Mouse (Mus musculus) midbrain, embryonic 11.5 days (tissue): ENCODE results near the gene Sphk1. TPM values are rescaled to one million over a fixed set of nuclear protein-coding genes. Genes with fewer than 3 reads are reported as not detected.
A peak's percentile ranks its signal among the peaks of the same experiment; 100 is the strongest.

ENCODE experiments used
- ATAC-seq: fragments of 200-750 bp; cut with Nextera tagmentation; 2 replicates; pipeline ENCODE4 v1.8.0; 2017; ENCODE audit warnings: moderate TSS enrichment, moderate library complexity; ENCODE audit not compliant: low FRiP score
- DNase-seq: peaks from one replicate; pipeline ENCODE4 v3.0.0; 2015; ENCODE audit warnings: low spot score; ENCODE audit errors: missing footprints
- H3K27ac ChIP-seq: fragments of 300-500 bp; sonication (generic); 2 replicates; pipeline ENCODE4 v1.5.1; 2014; ENCODE audit warnings: low read depth, low read length
- H3K27me3 ChIP-seq: fragments of 300-500 bp; sonication (generic); 2 replicates; pipeline ENCODE4 v1.6.1; 2014; ENCODE audit warnings: mild to moderate bottlenecking, low read length, moderate library complexity, mixed read lengths; ENCODE audit not compliant: control insufficient read depth, insufficient read depth
- H3K36me3 ChIP-seq: fragments of 300-500 bp; sonication (generic); 2 replicates; pipeline ENCODE4 v1.6.1; 2014; ENCODE audit warnings: mild to moderate bottlenecking, low read length, moderate library complexity, mixed read lengths; ENCODE audit not compliant: control insufficient read depth, insufficient read depth
- H3K4me1 ChIP-seq: fragments of 300-500 bp; sonication (generic); 2 replicates; pipeline ENCODE4 v1.6.1; 2014; ENCODE audit warnings: low read length; ENCODE audit not compliant: control insufficient read depth, insufficient read depth
- H3K4me2 ChIP-seq: fragments of 300-500 bp; sonication (generic); 2 replicates; pipeline ENCODE4 v1.6.1; 2014; ENCODE audit warnings: mild to moderate bottlenecking, moderate library complexity
- H3K4me3 ChIP-seq: fragments of 300-500 bp; sonication (generic); 2 replicates; pipeline ENCODE4 v1.5.1; 2014; ENCODE audit warnings: low read depth, low read length
- H3K9ac ChIP-seq: fragments of 300-500 bp; sonication (generic); 2 replicates; pipeline ENCODE4 v1.6.1; 2014; ENCODE audit warnings: low read length
- H3K9me3 ChIP-seq: fragments of 300-500 bp; sonication (generic); 2 replicates; pipeline ENCODE4 v1.6.1; 2016; ENCODE audit warnings: low read length; ENCODE audit not compliant: control insufficient read depth
- WGBS: fragments of 180-500 bp; shearing (Covaris S2); extraction: QIAGEN DNeasy Blood & Tissue Kit; methylation state at CpG from one replicate; pipeline ENCODE4 v1.1.7; 2014; 5-methylcytosine and 5-hydroxymethylcytosine counted together
- polyA plus RNA-seq: library from polyadenylated mRNA; unstranded; fragments of >200 nt; fragmentation: Nextera tagmentation; extraction: Ambion mirVana; gene quantifications from 2 replicates; pipeline ENCODE4 v1.2.1, GENCODE M21; 2014

The Sphk1 gene
- polyA plus RNA-seq, 1 experiment from 2014 or later, result 7.1 TPM

GRCm38 (mm10) chr11:116518482-116518881, 12.2 kb upstream of the Sphk1 start:
- DNase-seq (no peak), ATAC-seq (no peak)
- Histone ChIP-seq H3K4me2 (no peak overlapping the region), H3K27ac (no peak overlapping the region), H3K9me3 (no peaks in the 10 kb centered on the region), H3K4me1 (no peaks in the 10 kb centered on the region), H3K36me3 (no peaks in the 10 kb centered on the region), H3K9ac (no peak overlapping the region), H3K27me3 (peaks cover 4% of the 10 kb centered on the region), H3K4me3 (no peak overlapping the region)
- 80% methylated on average over 8 of the region's 8 CpGs for WGBS

- H3K4me2 ChIP-seq, result no peak overlapping the region
- no peak overlapping the region for H3K27ac ChIP-seq
- H3K9ac ChIP-seq, result no peak overlapping the region
- no peaks in the 10 kb centered on the region for H3K36me3 ChIP-seq
- WGBS, result 64% methylated on average over 3 of the region's 3 CpGs
- ATAC-seq (no peak), DNase-seq (no peak)
- H3K4me1 ChIP-seq, result no peaks in the 10 kb centered on the region
- no peaks in the 10 kb centered on the region for H3K27me3 ChIP-seq
- H3K9me3 ChIP-seq, result no peaks in the 10 kb centered on the region
- no peak overlapping the region for H3K4me3 ChIP-seq
Observed at GRCm38 (mm10) chr11:116521143-116521542, 9.6 kb upstream of the Sphk1 start.

- Histone ChIP-seq H3K4me3 (no peak overlapping the region), H3K27me3 (no peaks in the 10 kb centered on the region), H3K4me2 (no peak overlapping the region), H3K9me3 (no peaks in the 10 kb centered on the region), H3K9ac (no peak overlapping the region), H3K27ac (no peak overlapping the region), H3K36me3 (no peaks in the 10 kb centered on the region), H3K4me1 (no peaks in the 10 kb centered on the region)
- DNase-seq, result no peak
- ATAC-seq, result no peak
- WGBS, result 86% methylated on average over 3 of the region's 3 CpGs
Observed at GRCm38 (mm10) chr11:116522046-116522445, 8.7 kb upstream of the Sphk1 start.

GRCm38 (mm10) chr11:116522886-116523698, 7.6 kb upstream of the Sphk1 start:
- 68% methylated on average over 16 of the region's 16 CpGs for WGBS
- H3K27me3 ChIP-seq, result no peaks in the 10 kb centered on the region
- no peaks in the 10 kb centered on the region for H3K9me3 ChIP-seq
- H3K27ac ChIP-seq, result no peak overlapping the region
- ATAC-seq (no peak), DNase-seq (no peak)
- H3K4me2 ChIP-seq, result no peak overlapping the region
- no peaks in the 10 kb centered on the region for H3K36me3 ChIP-seq
- no peak overlapping the region for H3K4me3 ChIP-seq
- no peaks in the 10 kb centered on the region for H3K4me1 ChIP-seq
- H3K9ac ChIP-seq, result no peak overlapping the region

- DNase-seq (no peak), ATAC-seq (no peak)
- WGBS, result 46% methylated on average over 5 of the region's 5 CpGs
- no peaks in the 10 kb centered on the region for H3K9me3 ChIP-seq
- H3K27me3 ChIP-seq, result no peaks in the 10 kb centered on the region
- H3K36me3 ChIP-seq, result no peaks in the 10 kb centered on the region
- H3K4me1 ChIP-seq, result no peaks in the 10 kb centered on the region
- H3K4me2 ChIP-seq, result no peak overlapping the region
- no peak overlapping the region for H3K9ac ChIP-seq
- H3K27ac ChIP-seq, result no peak overlapping the region
- no peak overlapping the region for H3K4me3 ChIP-seq
Observed at GRCm38 (mm10) chr11:116523699-116524189, 7.0 kb upstream of the Sphk1 start.

- peaks cover 33% of the 10 kb centered on the region for H3K4me1 ChIP-seq
- no peak overlapping the region for H3K4me2 ChIP-seq
- H3K36me3 ChIP-seq, result no peaks in the 10 kb centered on the region
- no peaks in the 10 kb centered on the region for H3K9me3 ChIP-seq
- no peak overlapping the region for H3K9ac ChIP-seq
- H3K27ac ChIP-seq, result no peak overlapping the region
- ATAC-seq (no peak), DNase-seq (peak; percentile 75)
- 84% methylated on average over 8 of the region's 8 CpGs for WGBS
- H3K4me3 ChIP-seq, result no peak overlapping the region
- H3K27me3 ChIP-seq, result peaks cover 32% of the 10 kb centered on the region
Observed at GRCm38 (mm10) chr11:116528636-116529320, 1.9 kb upstream of the Sphk1 start.

GRCm38 (mm10) chr11:116531371-116532191, 856 bp downstream of the Sphk1 start:
- Histone ChIP-seq H3K4me3 (peak overlapping the region; percentile 48), H3K4me2 (peak overlapping the region; percentile 87), H3K36me3 (no peaks in the 10 kb centered on the region), H3K4me1 (peaks cover 36% of the 10 kb centered on the region), H3K9me3 (no peaks in the 10 kb centered on the region), H3K27me3 (peaks cover 37% of the 10 kb centered on the region), H3K9ac (peak overlapping the region; percentile 59), H3K27ac (no peak overlapping the region; the same call in 1 of the 2 replicates)
- WGBS, result 1% methylated on average over 48 of the region's 48 CpGs
- ATAC-seq, result no peak; the same call in 1 of the 2 replicates
- DNase-seq, result peak; percentile 95

- Histone ChIP-seq H3K36me3 (no peaks in the 10 kb centered on the region), H3K4me2 (peak overlapping the region; percentile 87), H3K9ac (peak overlapping the region; percentile 54), H3K4me3 (peak overlapping the region; percentile 48), H3K27ac (no peak overlapping the region), H3K27me3 (peaks cover 37% of the 10 kb centered on the region), H3K4me1 (peaks cover 36% of the 10 kb centered on the region), H3K9me3 (no peaks in the 10 kb centered on the region)
- under 1% methylated on average over 30 of the region's 30 CpGs for WGBS
- DNase-seq (no peak), ATAC-seq (peak; percentile 12)
Observed at GRCm38 (mm10) chr11:116532262-116532809, 1.6 kb downstream of the Sphk1 start.
